Mouse (Mus musculus) midbrain, embryonic 16.5 days (tissue): ENCODE results near the gene Igsf21. TPM values are rescaled to one million over a fixed set of nuclear protein-coding genes. Genes with fewer than 3 reads are reported as not detected.

Experiments
- ATAC-seq: fragments of 200-750 bp; cut with Nextera tagmentation; 2 replicates; pipeline ENCODE4 v1.8.0; 2017; ENCODE audit warnings: moderate TSS enrichment
- H3K27ac ChIP-seq: fragments of 300-500 bp; sonication (generic); 2 replicates; pipeline ENCODE4 v1.5.1; 2014; ENCODE audit warnings: mild to moderate bottlenecking, low read length, mixed read lengths
- H3K27me3 ChIP-seq: fragments of 300-500 bp; sonication (generic); 2 replicates; pipeline ENCODE4 v1.6.1; 2014; ENCODE audit warnings: low read depth, low read length, mixed read lengths; ENCODE audit not compliant: control insufficient read depth, insufficient read depth
- H3K36me3 ChIP-seq: fragments of 300-500 bp; sonication (generic); 2 replicates; pipeline ENCODE4 v1.6.1; 2014; ENCODE audit warnings: mild to moderate bottlenecking, low read length, moderate library complexity, mixed read lengths; ENCODE audit not compliant: control insufficient read depth, insufficient read depth
- H3K4me1 ChIP-seq: fragments of 300-500 bp; sonication (generic); 2 replicates; pipeline ENCODE4 v1.6.1; 2014; ENCODE audit warnings: mild to moderate bottlenecking, low read length, mixed read lengths; ENCODE audit not compliant: control insufficient read depth, insufficient read depth
- H3K4me2 ChIP-seq: fragments of 300-500 bp; sonication (generic); 2 replicates; pipeline ENCODE4 v1.6.1; 2014; ENCODE audit warnings: mild to moderate bottlenecking, low read length, mixed read lengths
- H3K4me3 ChIP-seq: fragments of 300-500 bp; sonication (generic); 2 replicates; pipeline ENCODE4 v1.5.1; 2014; ENCODE audit warnings: low read depth, mild to moderate bottlenecking, low read length, moderate library complexity, mixed read lengths
- H3K9ac ChIP-seq: fragments of 300-500 bp; sonication (generic); 2 replicates; pipeline ENCODE4 v1.6.1; 2014; ENCODE audit warnings: low read depth, low read length, mixed read lengths
- H3K9me3 ChIP-seq: fragments of 300-500 bp; sonication (generic); replicated peaks from 2 replicates; pipeline ENCODE4 v1.6.1; 2014; ENCODE audit warnings: mild to moderate bottlenecking, low read length, mixed read lengths; ENCODE audit not compliant: control insufficient read depth, poor library complexity, severe bottlenecking
- WGBS: fragments of 180-500 bp; shearing (Covaris S2); extraction: QIAGEN DNeasy Blood & Tissue Kit; methylation state at CpG from one replicate; pipeline ENCODE4 v1.1.7; 2014; 5-methylcytosine and 5-hydroxymethylcytosine counted together
- polyA plus RNA-seq: library from polyadenylated mRNA; unstranded; fragments of >200 nt; fragmentation: Nextera tagmentation; extraction: Ambion mirVana; gene quantifications from 2 replicates; pipeline ENCODE4 v1.2.1, GENCODE M21; 2015

Gene Igsf21
- polyA plus RNA-seq, 1 experiment from 2014 or later = 119 TPM

GRCm38 (mm10) chr4:140244161-140244813 is 2.3 kb downstream of the Igsf21 start:
- 2% methylated on average over 40 of the region's 40 CpGs for WGBS
- ATAC-seq = no peak
- Histone ChIP-seq H3K27ac (peak overlapping the region; percentile 40; the same call in 1 of the 2 replicates), H3K36me3 (no peaks in the 10 kb centered on the region), H3K9ac (peak overlapping the region; percentile 57), H3K9me3 (no peaks in the 10 kb centered on the region), H3K27me3 (peaks cover 5% of the 10 kb centered on the region; the same call in 1 of the 2 replicates), H3K4me3 (peak overlapping the region; percentile 77), H3K4me2 (peak overlapping the region; percentile 89), H3K4me1 (peaks cover 45% of the 10 kb centered on the region)

- peaks cover 40% of the 10 kb centered on the region for H3K4me1 ChIP-seq
Measured at GRCm38 (mm10) chr4:140243231-140243630, 3.4 kb downstream of the Igsf21 start.

GRCm38 (mm10) chr4:140242291-140242690 is 4.3 kb downstream of the Igsf21 start:
- H3K4me2 ChIP-seq = no peak overlapping the region
- no peak overlapping the region for H3K27ac ChIP-seq
- ATAC-seq = no peak
- H3K9me3 ChIP-seq = no peaks in the 10 kb centered on the region
- H3K9ac ChIP-seq = no peak overlapping the region
- H3K27me3 ChIP-seq = peaks cover 5% of the 10 kb centered on the region; the same call in 1 of the 2 replicates
- H3K36me3 ChIP-seq = no peaks in the 10 kb centered on the region
- peaks cover 44% of the 10 kb centered on the region for H3K4me1 ChIP-seq
- no peak overlapping the region for H3K4me3 ChIP-seq
- WGBS = 67% methylated on average over 1 of the region's 1 CpGs

More at GRCm38 (mm10) chr4:140243231-140243630, 3.4 kb downstream of the Igsf21 start:
- Histone ChIP-seq H3K27ac (no peak overlapping the region), H3K36me3 (no peaks in the 10 kb centered on the region), H3K4me2 (peak overlapping the region; percentile 89), H3K4me3 (peak overlapping the region; percentile 77), H3K9me3 (no peaks in the 10 kb centered on the region), H3K27me3 (peaks cover 5% of the 10 kb centered on the region; the same call in 1 of the 2 replicates), H3K9ac (0 out of 2 replicates have a peak overlapping the region, but pooled peaks have one; percentile 57)
- 14% methylated on average over 16 of the region's 16 CpGs for WGBS
- ATAC-seq = no peak

GRCm38 (mm10) chr4:140237305-140237741 is 9.3 kb downstream of the Igsf21 start:
- Histone ChIP-seq H3K4me1 (peaks cover 16% of the 10 kb centered on the region), H3K9me3 (no peaks in the 10 kb centered on the region), H3K9ac (peak overlapping the region; percentile 36), H3K36me3 (no peaks in the 10 kb centered on the region), H3K4me2 (0 out of 2 replicates have a peak overlapping the region, but pooled peaks have one; percentile 7), H3K27me3 (peaks cover under 1% of the 10 kb centered on the region; the same call in 1 of the 2 replicates), H3K4me3 (no peak overlapping the region), H3K27ac (peak overlapping the region; percentile 50; the same call in 1 of the 2 replicates)
- ATAC-seq = peak; percentile 40; the same call in 1 of the 2 replicates
- 17% methylated on average over 8 of the region's 10 CpGs for WGBS

GRCm38 (mm10) chr4:140235361-140236153 is 11.0 kb downstream of the Igsf21 start:
- Histone ChIP-seq H3K9ac (no peak overlapping the region), H3K4me2 (no peak overlapping the region), H3K27ac (no peak overlapping the region), H3K4me3 (no peak overlapping the region), H3K4me1 (peaks cover 10% of the 10 kb centered on the region), H3K9me3 (no peaks in the 10 kb centered on the region), H3K36me3 (no peaks in the 10 kb centered on the region), H3K27me3 (no peaks in the 10 kb centered on the region)
- WGBS = 64% methylated on average over 9 of the region's 9 CpGs
- no peak for ATAC-seq

- ATAC-seq = no peak
Measured at GRCm38 (mm10) chr4:140234412-140235205, 12.0 kb downstream of the Igsf21 start.

GRCm38 (mm10) chr4:140227837-140228236 is 18.7 kb downstream of the Igsf21 start:
- WGBS = 60% methylated on average over 5 of the region's 7 CpGs
- H3K27ac ChIP-seq = no peak overlapping the region
- peaks cover 10% of the 10 kb centered on the region for H3K4me1 ChIP-seq
- no peaks in the 10 kb centered on the region for H3K9me3 ChIP-seq
- no peak for ATAC-seq
- no peak overlapping the region for H3K9ac ChIP-seq
- no peak overlapping the region for H3K4me3 ChIP-seq
- no peaks in the 10 kb centered on the region for H3K27me3 ChIP-seq
- H3K4me2 ChIP-seq = no peak overlapping the region
- no peaks in the 10 kb centered on the region for H3K36me3 ChIP-seq

More at GRCm38 (mm10) chr4:140234412-140235205, 12.0 kb downstream of the Igsf21 start:
- no peaks in the 10 kb centered on the region for H3K36me3 ChIP-seq
- no peak overlapping the region for H3K27ac ChIP-seq
- H3K27me3 ChIP-seq = no peaks in the 10 kb centered on the region
- no peaks in the 10 kb centered on the region for H3K9me3 ChIP-seq
- H3K4me1 ChIP-seq = peaks cover 10% of the 10 kb centered on the region
- WGBS = 72% methylated on average over 18 of the region's 18 CpGs
- no peak overlapping the region for H3K4me2 ChIP-seq
- no peak overlapping the region for H3K9ac ChIP-seq
- H3K4me3 ChIP-seq = no peak overlapping the region

GRCm38 (mm10) chr4:140225204-140225603 is 21.4 kb downstream of the Igsf21 start:
- H3K4me1 ChIP-seq = peaks cover 26% of the 10 kb centered on the region
- 85% methylated on average over 9 of the region's 9 CpGs for WGBS
- ATAC-seq = no peak

More at GRCm38 (mm10) chr4:140225204-140225603, 21.4 kb downstream of the Igsf21 start:
- Histone ChIP-seq H3K27ac (no peak overlapping the region), H3K4me2 (no peak overlapping the region), H3K9me3 (no peaks in the 10 kb centered on the region), H3K9ac (no peak overlapping the region), H3K27me3 (no peaks in the 10 kb centered on the region), H3K36me3 (no peaks in the 10 kb centered on the region), H3K4me3 (no peak overlapping the region)
